Mouse (Mus musculus) erythroblast, embryonic 14.5 days (primary cell): ENCODE measurements around the gene Aurka.

Source experiments
- GATA1 ChIP-seq: IDR thresholded peaks from 2 replicates; pipeline ENCODE4 v1.6.1; 2012; ENCODE audit warnings: low read length, inconsistent platforms, mixed read lengths
- TAL1 ChIP-seq: IDR thresholded peaks from 3 replicates; pipeline ENCODE4 v1.6.1; 2012; ENCODE audit warnings: low read length, inconsistent platforms, mixed read lengths

GRCm38 (mm10) chr2:172344669-172345068 lies 25.7 kb downstream of the Aurka start:
- no peak for TF ChIP-seq GATA1
- no peak for TF ChIP-seq TAL1
